Mouse (Mus musculus): ENCODE measurements at regions not wholly inside any gene's neighbourhood (a gene's known extent, or its start where the extent isn't known, plus 50 kb on each side); places are given as distances from the start of the nearest gene placed in this dataset.

DNA sequence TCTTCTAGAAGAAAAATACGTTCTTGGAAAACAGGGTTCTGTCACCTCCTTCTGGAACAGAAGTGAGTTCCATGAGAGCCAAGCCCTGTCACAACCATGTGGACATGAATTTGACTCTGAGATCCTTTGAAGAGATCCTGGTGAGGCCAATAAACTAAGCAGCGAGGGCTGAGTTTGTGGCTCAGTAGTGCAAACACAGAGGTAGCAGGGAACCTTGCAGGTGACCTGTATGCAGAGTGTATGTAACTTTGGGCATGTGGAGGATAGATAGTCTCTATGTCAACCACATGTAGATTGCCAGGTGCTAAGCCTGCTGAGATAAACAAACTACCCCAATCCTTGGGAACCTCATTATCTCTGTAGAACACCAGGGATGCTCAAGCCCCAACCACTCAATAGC is 232.4 kb upstream of the Irx1 start:
- H3K4me2 ChIP-seq (replicated peaks) = no peak overlapping the region
- H3K27me3 ChIP-seq (replicated peaks) = no peaks in the 10 kb centered on the region
- H3K9ac ChIP-seq = no peak overlapping the region
- no peaks in the 10 kb centered on the region for H3K4me1 ChIP-seq (replicated peaks)
- H3K9me3 ChIP-seq = no peaks in the 10 kb centered on the region
- 83% methylated on average over 2 of the region's 2 CpGs for WGBS
- H3K4me3 ChIP-seq (replicated peaks) = no peak overlapping the region
- H3K36me3 ChIP-seq = no peaks in the 10 kb centered on the region
- ATAC-seq = no peak
- H3K27ac ChIP-seq = no peak overlapping the region

DNA sequence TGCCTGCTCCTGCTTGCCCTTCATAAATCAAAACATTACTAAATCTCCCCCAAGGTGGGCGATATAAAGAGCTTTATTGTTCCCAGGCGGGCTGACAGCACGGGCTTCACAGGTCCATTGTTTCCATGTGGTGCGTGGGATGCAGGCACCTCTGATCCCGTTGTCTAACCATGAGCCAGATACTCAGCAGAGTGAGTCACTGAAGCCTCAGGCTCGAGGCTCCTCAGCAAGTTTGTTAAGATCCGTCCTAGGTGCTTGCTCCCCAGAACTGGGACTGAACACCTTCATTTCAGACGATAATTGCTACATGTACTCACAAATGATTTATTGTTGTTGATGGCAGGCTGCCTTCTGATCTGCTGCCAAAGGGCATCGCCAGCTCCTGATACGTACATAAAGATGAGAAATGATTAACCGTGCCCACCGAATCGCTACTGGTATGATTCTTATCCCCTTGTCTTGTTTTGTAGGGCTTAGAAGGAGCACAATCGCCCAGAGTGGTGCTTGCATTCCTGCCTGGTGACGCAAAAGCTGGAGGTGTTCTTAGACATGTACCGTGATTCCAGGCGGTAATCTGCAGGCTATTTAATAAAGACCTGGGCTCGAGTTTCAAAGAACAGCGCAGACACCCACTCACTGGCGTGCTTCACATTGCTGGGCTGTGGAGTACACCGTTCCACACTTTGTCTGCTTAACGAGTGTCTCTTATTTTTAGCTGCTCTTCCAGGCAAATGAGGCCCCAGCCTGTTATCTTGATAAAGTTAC is 235.0 kb upstream of the Irx1 start:
- Histone ChIP-seq H3K36me3 (no peaks in the 10 kb centered on the region), H3K9me3 (no peaks in the 10 kb centered on the region), H3K9ac (no peak overlapping the region), H3K4me2 (replicated peaks) (peak overlapping the region; percentile 19; the same call in 1 of the 2 replicates), H3K4me1 (replicated peaks) (no peaks in the 10 kb centered on the region), H3K27ac (no peak overlapping the region), H3K4me3 (replicated peaks) (no peak overlapping the region), H3K27me3 (replicated peaks) (no peaks in the 10 kb centered on the region)
- 52% methylated on average over 22 of the region's 22 CpGs for WGBS
- ATAC-seq = peak; percentile 71

DNA sequence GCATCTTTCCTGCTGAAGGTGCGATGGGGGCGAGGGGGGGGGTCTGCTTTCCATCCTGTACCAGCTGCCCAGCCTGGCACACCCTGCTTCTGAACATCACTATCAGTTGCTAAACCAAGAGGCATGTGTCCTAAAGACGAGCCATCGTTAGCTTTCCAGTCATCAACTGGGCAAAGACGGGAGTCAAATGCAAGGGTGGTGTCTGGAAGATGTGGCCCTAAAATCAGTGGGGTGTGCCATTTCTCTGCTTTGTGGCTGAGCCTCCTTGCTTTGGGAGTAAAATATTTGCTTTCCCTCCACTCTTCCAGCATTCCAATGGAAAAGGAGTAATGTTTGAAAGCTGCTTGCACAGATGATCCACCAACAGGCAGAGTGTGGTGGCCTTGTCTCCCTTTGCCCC is 246.0 kb upstream of the Irx1 start:
- Histone ChIP-seq H3K4me1 (replicated peaks) (0 out of 2 replicates have a peak, but pooled peaks cover 2% of the 10 kb centered on the region), H3K27me3 (replicated peaks) (no peaks in the 10 kb centered on the region), H3K9me3 (no peaks in the 10 kb centered on the region), H3K9ac (no peak overlapping the region), H3K4me2 (replicated peaks) (0 out of 2 replicates have a peak overlapping the region, but pooled peaks have one; percentile 28), H3K27ac (no peak overlapping the region), H3K36me3 (no peaks in the 10 kb centered on the region), H3K4me3 (replicated peaks) (no peak overlapping the region)
- no peak for ATAC-seq
- WGBS = 67% methylated on average over 5 of the region's 5 CpGs

DNA sequence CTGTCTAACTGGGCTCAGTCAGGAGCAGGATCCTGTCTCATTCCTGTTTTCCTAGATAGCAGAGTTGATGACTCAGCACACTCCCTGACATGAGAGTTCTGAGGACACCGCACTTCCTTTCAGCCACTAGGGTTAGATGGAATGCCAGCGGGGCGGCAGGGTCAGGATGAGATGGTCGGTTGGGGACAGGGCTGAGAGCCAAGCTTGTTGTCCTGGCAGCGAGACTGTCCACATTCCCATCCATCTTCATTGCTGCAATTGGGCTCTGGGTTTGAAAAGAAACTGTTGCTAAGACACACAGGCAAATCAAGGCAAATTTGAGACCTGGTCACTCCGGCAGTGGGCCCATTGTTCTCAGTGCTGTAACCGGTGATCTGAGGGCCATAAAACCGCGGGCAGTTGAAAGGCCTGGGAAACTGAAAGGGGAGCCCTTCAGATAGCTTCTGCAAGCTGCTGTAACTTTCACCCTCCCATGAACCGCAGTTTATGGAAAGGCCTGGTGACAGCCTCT is 246.5 kb upstream of the Irx1 start:
- ATAC-seq = peak; percentile 90
- Histone ChIP-seq H3K4me3 (replicated peaks) (no peak overlapping the region), H3K36me3 (no peaks in the 10 kb centered on the region), H3K9ac (no peak overlapping the region), H3K27me3 (replicated peaks) (no peaks in the 10 kb centered on the region), H3K9me3 (no peaks in the 10 kb centered on the region), H3K4me1 (replicated peaks) (0 out of 2 replicates have a peak, but pooled peaks cover 2% of the 10 kb centered on the region), H3K4me2 (replicated peaks) (peak overlapping the region; percentile 28), H3K27ac (no peak overlapping the region)
- 8% methylated on average over 10 of the region's 10 CpGs for WGBS

DNA sequence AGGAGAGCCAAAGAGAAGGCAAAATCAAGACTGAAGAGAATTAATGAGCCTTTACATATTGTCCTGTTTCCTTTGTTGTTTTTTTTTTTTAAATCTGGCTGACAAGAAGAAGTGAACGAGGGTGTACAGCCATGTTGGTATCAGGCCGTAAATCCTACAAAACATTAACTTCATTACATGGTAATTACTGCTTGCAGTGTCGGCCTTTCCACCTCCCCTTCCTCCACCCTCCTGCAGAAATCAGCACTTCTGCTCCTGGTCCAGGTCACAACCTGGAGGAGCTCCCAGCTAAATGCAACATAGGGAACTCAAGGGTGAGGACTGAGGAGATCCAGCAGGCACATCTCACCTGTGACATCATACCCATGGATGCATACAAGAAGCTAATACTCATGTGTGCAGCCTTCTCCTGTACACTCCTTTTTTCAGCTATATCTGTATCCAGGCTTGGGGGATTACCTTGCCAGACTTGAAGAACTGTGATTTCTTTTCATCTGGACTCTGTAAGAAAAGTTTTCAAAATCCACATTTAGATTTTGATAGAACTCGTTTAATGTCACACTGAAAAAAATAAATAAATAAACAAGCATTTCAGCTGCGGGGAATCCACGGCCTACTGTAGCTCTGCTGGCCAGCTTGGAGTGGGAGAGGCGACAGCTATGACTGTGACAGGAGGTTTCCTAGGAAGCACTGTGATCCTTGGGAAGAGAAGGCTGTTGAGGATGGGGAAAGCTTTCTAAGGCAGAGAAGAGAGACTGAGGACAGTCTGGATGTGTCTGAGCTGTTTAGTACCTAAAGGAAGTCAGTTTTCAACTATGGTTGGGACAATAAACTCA is 247.2 kb upstream of the Irx1 start:
- WGBS = 53% methylated on average over 7 of the region's 7 CpGs
- peak overlapping the region; percentile 28 for H3K4me2 ChIP-seq (replicated peaks)
- H3K9ac ChIP-seq = no peak overlapping the region
- no peak overlapping the region for H3K27ac ChIP-seq
- ATAC-seq = peak; percentile 82
- H3K36me3 ChIP-seq = no peaks in the 10 kb centered on the region
- no peak overlapping the region for H3K4me3 ChIP-seq (replicated peaks)
- no peaks in the 10 kb centered on the region for H3K27me3 ChIP-seq (replicated peaks)
- H3K4me1 ChIP-seq (replicated peaks) = 0 out of 2 replicates have a peak, but pooled peaks cover 2% of the 10 kb centered on the region
- H3K9me3 ChIP-seq = no peaks in the 10 kb centered on the region

DNA sequence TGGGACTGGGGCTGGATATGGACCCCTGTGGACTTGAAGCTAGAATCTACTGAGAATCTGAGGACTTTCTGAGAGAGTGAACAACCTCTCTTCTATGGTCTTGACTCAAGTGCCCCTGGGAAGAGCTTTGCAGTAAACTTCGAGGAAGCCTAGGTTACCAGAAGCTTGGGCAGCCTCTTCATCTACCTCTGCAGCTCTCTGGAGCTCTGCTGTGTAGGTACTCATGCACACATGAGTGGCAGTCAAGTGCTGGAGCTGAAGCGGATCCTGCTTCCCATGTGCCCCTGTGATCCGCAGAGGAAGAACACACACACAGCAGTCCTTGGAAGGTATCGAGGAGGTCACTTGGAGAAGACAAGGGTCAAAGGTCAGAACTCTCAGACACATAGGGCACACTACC is 248.2 kb upstream of the Irx1 start:
- WGBS = 78% methylated on average over 4 of the region's 4 CpGs
- no peak overlapping the region for H3K4me2 ChIP-seq (replicated peaks)
- 0 out of 2 replicates have a peak, but pooled peaks cover 2% of the 10 kb centered on the region for H3K4me1 ChIP-seq (replicated peaks)
- H3K36me3 ChIP-seq = no peaks in the 10 kb centered on the region
- H3K4me3 ChIP-seq (replicated peaks) = no peak overlapping the region
- H3K27ac ChIP-seq = no peak overlapping the region
- H3K9me3 ChIP-seq = no peaks in the 10 kb centered on the region
- H3K27me3 ChIP-seq (replicated peaks) = no peaks in the 10 kb centered on the region
- H3K9ac ChIP-seq = no peak overlapping the region
- no peak for ATAC-seq

DNA sequence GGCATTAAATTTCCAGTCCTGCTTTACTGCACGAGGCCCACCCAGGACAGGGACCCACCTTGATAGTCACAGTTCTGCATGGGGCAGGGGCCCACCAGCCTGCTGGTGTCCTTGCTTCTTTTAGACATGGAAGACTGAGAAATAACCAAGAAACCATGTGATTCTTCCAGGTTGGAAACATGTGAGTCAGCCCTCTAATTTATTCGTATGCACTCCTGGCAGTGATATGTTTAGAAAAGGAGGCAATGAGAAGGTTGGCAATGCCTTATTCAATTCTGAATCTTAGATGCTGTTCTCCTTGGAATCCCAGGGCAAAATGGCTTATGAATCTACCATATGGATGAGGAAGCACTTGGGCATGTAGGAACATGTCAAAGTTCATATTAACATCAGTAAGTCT is 249.2 kb upstream of the Irx1 start:
- WGBS = 81% methylated on average over 2 of the region's 2 CpGs
- no peak for ATAC-seq
- H3K4me1 ChIP-seq (replicated peaks) = 0 out of 2 replicates have a peak, but pooled peaks cover 2% of the 10 kb centered on the region
- H3K9me3 ChIP-seq = no peaks in the 10 kb centered on the region
- no peak overlapping the region for H3K4me2 ChIP-seq (replicated peaks)
- H3K9ac ChIP-seq = no peak overlapping the region
- no peaks in the 10 kb centered on the region for H3K27me3 ChIP-seq (replicated peaks)
- H3K36me3 ChIP-seq = no peaks in the 10 kb centered on the region
- H3K4me3 ChIP-seq (replicated peaks) = no peak overlapping the region
- no peak overlapping the region for H3K27ac ChIP-seq

DNA sequence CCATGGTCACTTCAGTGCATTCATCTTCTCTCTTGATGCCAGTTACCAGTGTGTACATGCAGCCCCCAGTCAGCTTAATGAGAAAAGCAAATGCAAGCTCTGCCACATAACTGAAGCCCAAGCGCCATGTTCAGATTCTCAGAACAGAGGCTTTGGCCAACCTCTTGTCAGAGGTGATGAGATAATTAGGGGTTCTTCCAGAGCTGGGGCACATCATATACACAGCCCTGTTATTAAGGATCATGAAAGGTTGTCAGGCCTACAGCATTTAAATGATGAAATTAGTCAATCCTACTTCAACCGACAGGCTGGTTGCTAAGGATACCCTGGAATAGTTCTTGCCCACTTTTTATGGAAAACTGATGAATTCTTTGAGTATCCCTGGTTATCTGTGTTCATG is 255.8 kb upstream of the Irx1 start:
- Histone ChIP-seq H3K27ac (no peak overlapping the region), H3K4me2 (replicated peaks) (no peak overlapping the region), H3K9ac (no peak overlapping the region), H3K4me1 (replicated peaks) (no peaks in the 10 kb centered on the region), H3K27me3 (replicated peaks) (no peaks in the 10 kb centered on the region), H3K9me3 (no peaks in the 10 kb centered on the region), H3K4me3 (replicated peaks) (no peak overlapping the region), H3K36me3 (no peaks in the 10 kb centered on the region)
- ATAC-seq = no peak
- WGBS = 96% methylated on average over 2 of the region's 2 CpGs

DNA sequence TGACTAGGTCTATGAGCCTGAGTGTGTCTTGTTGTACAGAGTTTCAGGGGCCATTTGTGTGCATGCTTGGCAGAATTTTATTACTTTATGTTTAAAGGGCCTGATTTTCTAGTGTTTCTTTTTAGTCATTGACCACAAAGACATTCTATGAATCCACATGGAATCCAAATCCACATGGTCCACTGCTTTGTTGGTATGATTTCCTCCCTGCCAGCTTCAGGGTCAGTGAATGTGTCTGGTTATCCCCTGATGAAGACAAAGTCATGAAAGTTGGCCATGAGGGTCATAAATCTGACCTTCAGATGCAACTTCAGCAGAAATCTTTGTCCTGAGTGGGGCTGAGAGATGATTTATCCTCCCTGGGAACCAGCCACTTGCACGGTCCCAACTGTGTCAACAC is 263.6 kb upstream of the Irx1 start:
- WGBS = 84% methylated on average over 1 of the region's 1 CpGs
- ATAC-seq = no peak
- Histone ChIP-seq H3K9ac (no peak overlapping the region), H3K4me3 (replicated peaks) (no peak overlapping the region), H3K27me3 (replicated peaks) (no peaks in the 10 kb centered on the region), H3K4me2 (replicated peaks) (no peak overlapping the region), H3K36me3 (no peaks in the 10 kb centered on the region), H3K9me3 (no peaks in the 10 kb centered on the region), H3K4me1 (replicated peaks) (no peaks in the 10 kb centered on the region), H3K27ac (no peak overlapping the region)

DNA sequence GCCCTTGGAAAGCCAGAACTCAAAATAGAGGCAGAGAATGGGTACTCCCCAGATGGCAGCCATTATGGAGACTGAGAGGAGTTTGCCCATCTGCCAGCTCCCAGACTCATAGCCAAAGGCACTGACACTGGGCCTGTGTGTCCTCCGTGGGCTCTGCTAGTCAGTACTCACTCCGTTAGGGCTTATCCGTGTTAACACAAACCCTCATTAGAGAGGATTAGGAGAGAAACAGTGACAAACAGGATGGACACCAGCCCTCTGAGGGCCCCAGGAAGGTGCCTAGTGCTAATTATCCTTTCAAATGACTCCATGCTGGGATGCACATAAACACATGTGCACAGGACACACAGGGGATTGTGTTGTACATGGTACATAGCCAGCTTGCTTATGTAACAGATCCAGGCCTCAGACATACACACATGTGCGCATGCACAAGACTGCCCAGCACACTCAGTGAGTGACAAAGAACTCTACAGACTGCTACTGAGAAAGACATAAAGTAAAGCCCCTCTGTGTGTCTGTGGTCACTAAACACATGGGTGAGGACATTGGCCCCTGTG is 267.6 kb upstream of the Irx1 start:
- Histone ChIP-seq H3K4me1 (replicated peaks) (no peaks in the 10 kb centered on the region), H3K27ac (no peak overlapping the region), H3K4me3 (replicated peaks) (no peak overlapping the region), H3K4me2 (replicated peaks) (no peak overlapping the region), H3K9me3 (no peaks in the 10 kb centered on the region), H3K9ac (no peak overlapping the region), H3K36me3 (no peaks in the 10 kb centered on the region), H3K27me3 (replicated peaks) (no peaks in the 10 kb centered on the region)
- WGBS = 76% methylated on average over 4 of the region's 4 CpGs
- no peak for ATAC-seq

DNA sequence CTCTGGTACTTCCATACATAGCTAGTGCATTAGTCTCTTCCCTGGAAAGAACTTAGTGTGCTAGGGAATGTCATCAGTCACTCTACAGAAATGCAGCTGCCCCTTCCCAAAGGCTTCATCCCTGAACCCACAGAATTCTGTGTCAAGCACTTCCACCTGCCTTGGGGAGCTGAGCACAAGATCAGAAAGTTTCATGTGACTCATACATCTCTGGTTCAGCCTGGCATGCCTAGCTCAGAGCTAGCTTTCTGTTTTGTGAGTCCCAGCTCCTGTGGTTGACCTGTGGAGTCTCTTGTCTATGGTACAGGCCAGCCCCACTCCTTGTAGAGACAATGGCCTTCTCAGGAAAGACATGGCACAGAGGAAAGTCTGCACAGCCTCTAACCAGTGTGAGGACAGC is 268.6 kb upstream of the Irx1 start:
- Histone ChIP-seq H3K9me3 (no peaks in the 10 kb centered on the region), H3K27ac (no peak overlapping the region), H3K4me2 (replicated peaks) (no peak overlapping the region), H3K9ac (no peak overlapping the region), H3K4me3 (replicated peaks) (no peak overlapping the region), H3K27me3 (replicated peaks) (no peaks in the 10 kb centered on the region), H3K4me1 (replicated peaks) (no peaks in the 10 kb centered on the region), H3K36me3 (no peaks in the 10 kb centered on the region)
- ATAC-seq = no peak

DNA sequence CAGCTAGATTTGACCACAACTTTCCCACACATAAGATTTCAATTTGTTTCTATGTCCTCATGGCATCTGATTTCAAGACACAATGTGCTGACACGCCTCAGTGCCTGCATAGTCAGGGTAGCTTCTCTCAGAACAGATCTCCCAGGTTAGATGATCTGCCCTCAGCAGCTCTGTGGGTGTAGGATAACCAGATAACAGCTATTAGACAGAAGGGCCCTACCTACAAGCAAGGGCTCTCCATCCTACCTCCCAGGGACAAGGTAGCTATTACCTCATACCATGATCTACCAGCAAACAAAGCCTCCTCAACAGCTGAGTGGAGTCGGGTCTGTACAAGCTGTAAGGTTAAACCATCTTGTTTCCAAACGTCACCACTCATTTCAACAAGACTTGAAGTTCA is 278.4 kb upstream of the Irx1 start:
- WGBS = 68% methylated on average over 3 of the region's 3 CpGs
- H3K27ac ChIP-seq = no peak overlapping the region

More for the DNA sequence above, 278.4 kb upstream of the Irx1 start:
- H3K36me3 ChIP-seq = no peaks in the 10 kb centered on the region
- no peaks in the 10 kb centered on the region for H3K27me3 ChIP-seq (replicated peaks)
- no peak overlapping the region for H3K4me2 ChIP-seq (replicated peaks)
- no peak for ATAC-seq
- no peak overlapping the region for H3K9ac ChIP-seq
- H3K4me1 ChIP-seq (replicated peaks) = no peaks in the 10 kb centered on the region
- no peak overlapping the region for H3K4me3 ChIP-seq (replicated peaks)
- no peaks in the 10 kb centered on the region for H3K9me3 ChIP-seq

Measured in intestine, embryonic 15.5 days (tissue).